Mouse (Mus musculus): ENCODE measurements around the gene Dhh. TPM values are rescaled to one million over a fixed set of nuclear protein-coding genes. Genes with fewer than 3 reads are reported as not detected.
"Not testable (repeated sequence)": the region's sequence is repeated elsewhere in the genome, so short reads cannot be mapped to it uniquely, and the experiment has no call there.

Dhh gene
- polyA plus RNA-seq, 1 experiment from 2014 or later, result 0.84 TPM

DNA sequence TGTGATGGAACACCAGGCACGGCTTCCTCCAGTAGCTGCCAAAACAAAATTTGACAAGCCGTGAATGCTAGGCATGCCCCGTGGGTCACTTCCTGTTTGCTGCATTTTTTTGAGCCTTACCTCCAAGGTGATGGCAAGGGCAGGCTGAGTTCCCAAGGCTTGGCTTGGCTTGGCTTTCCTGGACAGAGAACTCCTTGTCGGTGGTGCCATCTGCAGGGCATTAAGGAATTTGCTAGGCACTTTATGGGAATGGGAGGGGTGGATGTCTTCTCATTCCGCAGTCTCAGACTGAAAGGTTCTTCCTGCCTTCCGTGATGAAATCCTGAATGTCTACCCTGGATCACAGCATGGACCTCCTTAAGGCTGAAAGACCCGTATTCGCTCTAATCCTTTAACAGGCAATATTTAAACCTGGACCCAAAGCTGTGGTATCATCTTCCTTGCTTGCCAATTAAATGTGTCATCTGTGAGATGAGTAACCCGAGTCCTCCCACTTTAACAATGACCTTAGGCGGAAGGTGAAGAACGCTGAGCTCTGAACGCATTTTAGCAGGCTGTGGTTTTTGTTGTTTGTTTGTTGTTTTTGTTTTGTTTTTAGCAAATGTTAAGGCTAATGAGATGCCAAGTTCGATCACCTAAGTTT is 30.4 kb upstream of the Dhh start:
- H3K9me3 ChIP-seq (replicated peaks), result no peaks in the 10 kb centered on the region
- WGBS, result 16% methylated on average over 13 of the region's 13 CpGs
- H3K9ac ChIP-seq, result peak overlapping the region; percentile 18; the same call in 1 of the 2 replicates

DNA sequence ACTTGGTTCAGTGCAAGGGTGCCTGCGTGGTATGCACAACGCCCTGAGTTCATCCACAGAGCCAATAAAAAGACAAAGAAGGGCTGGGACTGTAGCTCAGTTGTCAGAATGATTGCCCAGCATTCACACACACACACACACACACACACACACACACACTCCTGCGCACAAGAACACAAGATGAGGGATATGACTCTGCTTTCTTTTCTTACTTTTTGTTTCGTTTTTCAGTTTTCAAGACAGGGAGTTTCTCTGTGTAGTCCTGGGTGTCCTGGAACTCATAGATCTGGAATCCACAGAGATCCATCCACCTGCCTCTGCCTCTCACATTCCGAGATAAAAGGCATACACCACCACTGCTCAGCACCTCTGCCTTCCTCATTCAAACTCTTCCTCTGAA is 29.2 kb upstream of the Dhh start:
- H3K36me3 ChIP-seq, result peaks cover 8% of the 10 kb centered on the region; the same call in 1 of the 2 replicates
- no peak for ATAC-seq (ENCODE audit: low FRiP score)
- H3K9ac ChIP-seq, result no peak overlapping the region
- no peaks in the 10 kb centered on the region for H3K27me3 ChIP-seq
- no peak overlapping the region for H3K27ac ChIP-seq
- H3K4me1 ChIP-seq, result peaks cover 7% of the 10 kb centered on the region; the same call in 1 of the 2 replicates
- WGBS, result 84% methylated on average over 5 of the region's 5 CpGs
- no peak overlapping the region for H3K4me2 ChIP-seq (replicated peaks)
- no peaks in the 10 kb centered on the region for H3K9me3 ChIP-seq (replicated peaks)
- H3K4me3 ChIP-seq, result no peak overlapping the region

More for the DNA sequence above, 30.4 kb upstream of the Dhh start:
- no peak overlapping the region for H3K4me2 ChIP-seq (replicated peaks)
- H3K4me3 ChIP-seq, result no peak overlapping the region
- H3K27ac ChIP-seq, result 0 out of 2 replicates have a peak overlapping the region, but pooled peaks have one; percentile 17
- peaks cover 8% of the 10 kb centered on the region; the same call in 1 of the 2 replicates for H3K36me3 ChIP-seq
- 0 out of 2 replicates have a peak, but pooled peaks have one; percentile 58 for ATAC-seq (ENCODE audit: low FRiP score)
- H3K4me1 ChIP-seq, result peaks cover 11% of the 10 kb centered on the region
- H3K27me3 ChIP-seq, result no peaks in the 10 kb centered on the region

DNA sequence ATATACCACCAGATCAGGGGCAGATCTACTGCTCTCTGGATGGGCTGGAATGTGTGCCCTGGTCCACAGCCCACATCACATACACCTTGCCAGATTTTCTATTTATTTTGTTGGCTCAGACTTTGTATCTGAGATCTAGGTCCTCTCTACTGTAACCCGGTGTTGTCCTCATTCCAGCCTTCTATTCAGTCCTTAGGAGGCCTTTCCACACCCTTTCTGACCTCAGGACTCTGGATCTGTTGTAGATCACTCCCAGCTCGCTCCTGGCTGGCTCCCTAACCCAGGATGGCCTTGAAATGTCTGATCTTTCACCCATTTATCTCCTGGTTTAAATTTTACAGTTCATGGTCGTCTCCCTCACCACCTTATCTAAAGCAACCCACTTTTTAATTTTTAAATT is 26.3 kb upstream of the Dhh start:
- Histone ChIP-seq H3K27ac (no peak overlapping the region), H3K9ac (no peak overlapping the region), H3K36me3 (no peaks in the 10 kb centered on the region), H3K4me2 (replicated peaks) (no peak overlapping the region), H3K27me3 (no peaks in the 10 kb centered on the region), H3K4me1 (peaks cover 4% of the 10 kb centered on the region; the same call in 1 of the 2 replicates), H3K4me3 (no peak overlapping the region), H3K9me3 (replicated peaks) (no peaks in the 10 kb centered on the region)
- WGBS, result 76% methylated on average over 3 of the region's 3 CpGs
- no peak for ATAC-seq (ENCODE audit: low FRiP score)

DNA sequence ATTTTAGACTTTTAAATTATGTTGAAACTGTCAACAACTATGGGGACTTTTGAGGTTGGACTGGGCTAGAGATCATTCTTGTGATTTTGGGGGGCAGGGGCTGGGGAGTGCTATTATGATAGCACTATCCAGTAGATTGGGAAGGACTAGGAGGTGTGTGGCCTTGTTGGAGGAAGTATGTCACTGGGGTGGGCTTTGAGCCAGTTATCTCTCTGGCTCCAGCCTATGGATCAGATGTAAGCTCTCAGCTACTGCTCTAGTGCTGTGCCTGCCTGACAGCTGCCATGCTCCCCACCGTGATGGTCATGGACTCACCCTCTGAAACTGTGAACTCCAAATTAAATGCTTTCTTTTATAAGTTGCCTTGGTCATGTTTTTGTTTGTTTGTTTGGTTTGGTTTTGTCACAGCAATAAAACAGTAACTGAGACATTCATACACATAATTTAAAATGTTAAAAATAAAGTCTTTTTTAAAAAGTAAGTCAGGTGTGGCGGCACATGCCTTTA is 24.7 kb upstream of the Dhh start:
- ATAC-seq (ENCODE audit: low FRiP score), result no peak
- no peak overlapping the region for H3K27ac ChIP-seq
- H3K9ac ChIP-seq, result no peak overlapping the region
- H3K27me3 ChIP-seq, result no peaks in the 10 kb centered on the region
- no peaks in the 10 kb centered on the region for H3K36me3 ChIP-seq
- no peaks in the 10 kb centered on the region for H3K9me3 ChIP-seq (replicated peaks)
- H3K4me2 ChIP-seq (replicated peaks), result no peak overlapping the region
- 0 out of 2 replicates have a peak, but pooled peaks cover 5% of the 10 kb centered on the region for H3K4me1 ChIP-seq
- WGBS, result 92% methylated on average over 2 of the region's 2 CpGs
- H3K4me3 ChIP-seq, result no peak overlapping the region

DNA sequence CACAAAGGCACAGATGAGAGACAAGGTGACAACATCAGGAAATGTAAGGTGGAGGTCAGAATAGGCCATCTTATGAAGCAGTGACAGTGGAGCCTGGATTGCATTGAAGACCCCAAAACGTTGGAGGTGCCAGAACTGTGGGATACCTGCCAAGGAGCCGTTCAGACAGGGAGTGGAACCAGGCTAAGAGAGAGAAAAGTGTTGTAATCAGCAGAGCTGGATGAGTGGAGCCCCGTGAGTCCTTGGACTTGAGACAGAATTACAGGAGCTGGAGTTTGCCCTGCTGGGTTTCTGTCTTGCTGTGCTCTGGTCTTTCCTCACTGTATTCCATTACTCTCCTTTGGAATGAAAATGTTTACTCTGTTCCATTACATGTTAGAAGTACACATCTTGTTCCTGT is 24.2 kb upstream of the Dhh start:
- no peak for ATAC-seq (ENCODE audit: low FRiP score)
- H3K4me2 ChIP-seq (replicated peaks), result no peak overlapping the region
- H3K27ac ChIP-seq, result no peak overlapping the region
- 59% methylated on average over 3 of the region's 3 CpGs for WGBS
- no peaks in the 10 kb centered on the region for H3K27me3 ChIP-seq
- no peaks in the 10 kb centered on the region for H3K9me3 ChIP-seq (replicated peaks)
- no peak overlapping the region for H3K4me3 ChIP-seq
- H3K9ac ChIP-seq, result no peak overlapping the region
- no peaks in the 10 kb centered on the region for H3K36me3 ChIP-seq
- 0 out of 2 replicates have a peak, but pooled peaks cover 5% of the 10 kb centered on the region for H3K4me1 ChIP-seq

DNA sequence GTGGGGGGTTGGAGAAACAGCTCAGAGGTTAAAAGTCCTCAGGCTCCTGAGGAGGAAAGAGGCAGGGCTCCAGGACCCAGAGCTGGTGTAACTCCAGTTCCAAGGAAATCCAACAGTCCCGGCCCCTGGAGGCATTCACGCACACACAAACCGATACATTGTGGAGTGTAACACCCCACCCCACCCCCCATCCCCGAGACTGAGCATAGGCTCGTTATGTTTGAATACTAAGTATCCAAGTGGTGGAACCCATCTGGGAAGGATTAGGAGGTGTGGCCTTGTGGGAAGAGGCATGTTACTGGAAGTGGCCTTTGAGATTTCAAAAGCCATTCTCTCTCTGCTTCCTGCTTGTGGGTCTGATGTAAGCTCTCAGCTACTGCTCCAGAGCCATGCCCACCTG is 23.2 kb upstream of the Dhh start:
- Histone ChIP-seq H3K27me3 (no peaks in the 10 kb centered on the region), H3K9me3 (replicated peaks) (no peaks in the 10 kb centered on the region), H3K4me3 (no peak overlapping the region), H3K27ac (no peak overlapping the region), H3K36me3 (no peaks in the 10 kb centered on the region), H3K4me2 (replicated peaks) (no peak overlapping the region), H3K4me1 (peaks cover 9% of the 10 kb centered on the region), H3K9ac (no peak overlapping the region)
- WGBS, result 85% methylated on average over 5 of the region's 5 CpGs
- ATAC-seq (ENCODE audit: low FRiP score), result no peak

DNA sequence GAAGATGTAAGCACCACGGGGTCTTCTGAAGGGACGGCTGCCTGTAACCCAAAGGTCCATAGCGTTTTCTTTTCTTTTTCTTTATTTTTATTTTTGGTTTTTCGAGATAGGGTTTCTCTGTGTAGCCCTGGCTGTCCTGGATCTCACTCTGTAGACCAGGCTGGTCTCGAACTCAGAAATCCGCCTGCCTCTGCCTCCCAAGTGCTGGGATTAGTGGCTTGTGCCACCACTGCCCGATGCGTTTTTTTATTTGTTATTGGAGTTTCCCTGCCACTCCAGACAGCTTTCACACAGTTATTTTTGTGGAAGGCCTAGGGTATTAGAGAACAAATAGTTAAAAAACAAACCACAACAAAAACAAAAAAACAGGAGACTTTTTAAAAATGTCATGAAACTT is 20.2 kb upstream of the Dhh start:
- Histone ChIP-seq H3K36me3 (peaks cover 15% of the 10 kb centered on the region), H3K27ac (peak overlapping the region; percentile 96), H3K4me2 (replicated peaks) (peak overlapping the region; percentile 87), H3K9ac (peak overlapping the region; percentile 84; the same call in 1 of the 2 replicates), H3K4me3 (peak overlapping the region; percentile 92), H3K4me1 (peaks cover 27% of the 10 kb centered on the region)
- 32% methylated on average over 8 of the region's 8 CpGs for WGBS
- not testable (repeated sequence) for ATAC-seq (ENCODE audit: low FRiP score); H3K27me3 ChIP-seq; H3K9me3 ChIP-seq (replicated peaks)

DNA sequence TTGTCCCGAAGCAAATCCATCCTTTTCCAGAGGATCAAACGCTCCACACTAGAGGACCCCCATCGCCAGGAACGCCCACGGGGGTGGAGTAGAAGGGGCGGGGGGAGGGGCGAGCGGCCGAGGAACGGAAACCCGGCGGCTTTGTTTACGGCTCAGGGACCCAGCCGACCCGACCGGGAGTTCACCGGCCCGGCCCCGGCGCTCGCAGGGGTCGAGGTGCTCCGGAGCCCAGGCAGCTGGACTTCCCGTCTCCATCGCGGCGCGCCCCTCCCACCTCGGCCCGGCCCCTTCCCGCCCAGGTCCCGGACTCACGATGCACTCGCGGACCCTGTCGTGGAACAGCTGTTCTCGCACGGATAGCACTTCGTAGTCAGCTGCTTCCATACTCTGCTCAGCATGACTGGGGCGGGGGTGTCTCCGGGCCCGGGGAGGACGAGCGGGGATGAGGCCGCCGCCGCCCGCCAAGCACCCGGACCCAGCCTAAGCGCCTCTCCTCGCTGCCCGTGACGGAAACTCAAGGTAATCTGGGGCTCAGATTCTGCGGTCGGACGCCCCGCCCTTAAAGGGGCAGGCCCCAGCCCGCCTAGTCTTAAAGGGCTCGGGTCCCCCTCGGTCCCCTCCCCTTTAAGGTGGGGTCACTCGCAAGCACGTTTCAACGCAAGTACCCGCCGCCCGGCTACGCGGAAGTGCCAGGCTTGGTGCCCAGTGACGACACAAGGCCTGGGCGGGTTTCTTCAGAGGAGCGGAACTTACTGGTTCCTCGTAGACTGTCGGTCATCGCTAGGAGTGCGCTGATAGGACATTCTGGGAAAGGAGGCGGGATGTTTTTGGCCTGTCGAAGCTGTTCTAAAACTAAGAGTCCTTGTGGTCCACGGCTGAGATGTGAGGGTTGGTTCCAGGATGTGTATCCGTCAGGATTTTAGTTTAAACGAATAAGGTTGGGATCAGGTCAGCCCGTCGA is 19.5 kb upstream of the Dhh start, which contains the start of gene Lmbr1l:
Gene Lmbr1l, minus strand, starts transcription at position 694 of the 961 bp plus-strand sequence.
- under 1% methylated on average over 81 of the region's 82 CpGs for WGBS
- Histone ChIP-seq H3K4me2 (replicated peaks) (peak within 1 kb of the TSS; percentile 87), H3K9me3 (replicated peaks) (no peaks in the 10 kb centered on the region), H3K36me3 (peaks cover 22% of the 10 kb centered on the region), H3K4me3 (peak within 1 kb of the TSS; percentile 92), H3K9ac (peak within 1 kb of the TSS; percentile 84), H3K27me3 (no peaks in the 10 kb centered on the region), H3K4me1 (peaks cover 27% of the 10 kb centered on the region), H3K27ac (peak within 1 kb of the TSS; percentile 96)
- peak; percentile 99 for ATAC-seq (ENCODE audit: low FRiP score)

DNA sequence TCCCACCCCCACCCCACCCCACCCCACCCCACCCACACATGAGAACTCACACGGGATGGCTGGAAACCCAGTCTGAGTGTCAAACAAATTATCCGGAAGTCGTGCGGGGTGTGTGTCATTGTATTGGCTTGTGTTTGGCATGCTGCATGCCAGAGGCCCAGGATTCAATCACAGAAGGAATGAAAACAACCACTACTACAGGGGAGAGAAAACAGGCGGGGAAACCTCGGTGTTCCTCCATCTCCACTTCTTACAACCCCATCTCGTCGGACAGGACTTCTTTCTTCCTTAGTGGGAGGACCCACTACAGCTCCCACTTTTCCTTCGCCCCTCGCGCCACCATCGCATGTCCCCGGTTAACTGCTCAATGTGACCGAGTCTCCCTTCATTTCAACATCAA is 18.8 kb upstream of the Dhh start:
- H3K4me2 ChIP-seq (replicated peaks), result peak overlapping the region; percentile 87
- H3K27me3 ChIP-seq, result no peaks in the 10 kb centered on the region
- peaks cover 27% of the 10 kb centered on the region for H3K4me1 ChIP-seq
- ATAC-seq (ENCODE audit: low FRiP score), result no peak
- WGBS, result under 1% methylated on average over 14 of the region's 14 CpGs
- H3K4me3 ChIP-seq, result peak overlapping the region; percentile 92
- H3K27ac ChIP-seq, result peak overlapping the region; percentile 96
- peaks cover 29% of the 10 kb centered on the region for H3K36me3 ChIP-seq
- peak overlapping the region; percentile 84 for H3K9ac ChIP-seq
- no peaks in the 10 kb centered on the region for H3K9me3 ChIP-seq (replicated peaks)

DNA sequence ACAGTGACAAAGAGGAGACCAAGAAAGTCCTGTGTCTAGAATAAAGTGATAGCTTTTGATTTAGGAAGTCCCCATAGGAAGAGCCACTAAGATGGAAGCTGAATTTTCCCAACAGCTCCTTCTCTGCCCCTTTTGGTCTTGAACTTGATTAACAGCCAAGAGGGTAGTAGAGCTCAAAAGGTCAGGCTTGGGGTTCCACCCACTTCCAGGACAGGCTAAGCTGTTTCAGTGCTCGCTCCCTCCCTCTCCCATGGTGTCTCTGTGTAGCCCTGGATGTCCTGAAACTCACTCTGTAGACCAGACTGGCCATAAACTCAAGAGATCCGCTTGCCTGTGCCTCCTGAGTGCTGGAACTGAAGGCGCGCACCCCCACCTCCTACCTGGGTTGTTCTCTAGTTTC is 17.7 kb upstream of the Dhh start:
- no peak overlapping the region for H3K27ac ChIP-seq
- peaks cover 27% of the 10 kb centered on the region for H3K4me1 ChIP-seq
- peak overlapping the region; percentile 92 for H3K4me3 ChIP-seq
- no peaks in the 10 kb centered on the region for H3K9me3 ChIP-seq (replicated peaks)
- no peaks in the 10 kb centered on the region for H3K27me3 ChIP-seq
- WGBS, result 88% methylated on average over 4 of the region's 4 CpGs
- H3K4me2 ChIP-seq (replicated peaks), result peak overlapping the region; percentile 87
- peaks cover 40% of the 10 kb centered on the region for H3K36me3 ChIP-seq
- H3K9ac ChIP-seq, result peak overlapping the region; percentile 84
- no peak for ATAC-seq (ENCODE audit: low FRiP score)

DNA sequence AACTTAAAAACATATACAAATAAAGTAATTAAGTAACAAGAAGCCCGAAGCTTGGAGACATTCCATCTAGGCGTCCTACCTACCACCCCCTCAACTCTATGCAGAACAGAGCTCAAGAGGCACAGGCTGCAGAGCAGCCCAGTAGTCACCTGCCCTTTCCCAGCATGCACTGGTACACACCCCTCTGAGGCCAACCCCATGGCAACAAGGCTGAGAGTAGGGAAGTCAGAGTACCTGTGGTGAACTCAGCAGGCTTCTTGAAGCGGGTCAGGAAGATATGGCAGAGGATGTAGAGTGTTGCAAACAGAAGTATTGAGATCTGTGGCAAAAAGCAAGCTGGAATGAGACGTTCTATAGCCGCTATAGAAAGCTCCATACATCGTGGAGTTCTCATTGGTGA is 16.6 kb upstream of the Dhh start:
- Histone ChIP-seq H3K27ac (no peak overlapping the region), H3K27me3 (no peaks in the 10 kb centered on the region), H3K4me3 (no peak overlapping the region), H3K9ac (no peak overlapping the region), H3K4me2 (replicated peaks) (no peak overlapping the region), H3K9me3 (replicated peaks) (no peaks in the 10 kb centered on the region), H3K4me1 (peaks cover 27% of the 10 kb centered on the region), H3K36me3 (peaks cover 51% of the 10 kb centered on the region)
- 91% methylated on average over 6 of the region's 6 CpGs for WGBS
- ATAC-seq (ENCODE audit: low FRiP score), result no peak

DNA sequence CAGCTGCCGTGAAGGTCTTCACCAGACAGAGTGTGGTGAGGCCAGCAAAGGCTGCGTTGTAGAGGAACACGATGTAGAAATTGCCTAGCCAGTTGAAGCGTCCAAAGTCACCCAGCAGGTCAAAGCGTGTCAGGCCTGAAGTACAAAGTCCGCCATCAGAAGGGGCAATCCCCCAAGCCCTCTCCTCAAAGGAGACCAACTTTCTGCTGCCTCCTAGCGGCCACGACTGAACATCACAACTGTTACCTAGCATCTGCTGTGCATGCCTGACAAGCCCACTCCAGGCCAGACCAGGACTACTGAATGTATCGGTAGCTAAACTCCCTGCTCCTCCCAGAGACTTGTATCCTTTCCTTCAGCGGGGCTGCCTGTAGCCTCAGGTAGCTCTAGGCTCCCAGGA is 6.4 kb upstream of the Dhh start:
- WGBS, result 26% methylated on average over 10 of the region's 10 CpGs
- Histone ChIP-seq H3K4me3 (no peak overlapping the region), H3K36me3 (peaks cover 68% of the 10 kb centered on the region), H3K27ac (no peak overlapping the region), H3K4me2 (replicated peaks) (no peak overlapping the region), H3K9ac (0 out of 2 replicates have a peak overlapping the region, but pooled peaks have one; percentile 10), H3K9me3 (replicated peaks) (no peaks in the 10 kb centered on the region), H3K4me1 (no peaks in the 10 kb centered on the region), H3K27me3 (peaks cover 10% of the 10 kb centered on the region)
- no peak for ATAC-seq (ENCODE audit: low FRiP score)
